Mouse (Mus musculus) neural tube, embryonic 15.5 days (tissue): Measurements from ENCODE around the gene Paqr4. TPM values are rescaled to one million over a fixed set of nuclear protein-coding genes. Genes with fewer than 3 reads are reported as not detected.

Experiments
- ATAC-seq: fragments of 200-750 bp; cut with Nextera tagmentation; 2 replicates; pipeline ENCODE4 v1.8.0; 2017; ENCODE audit warnings: mild to moderate bottlenecking, moderate TSS enrichment, moderate library complexity; ENCODE audit not compliant: low FRiP score
- H3K27ac ChIP-seq: fragments of 300-500 bp; sonication (generic); replicated peaks from 2 replicates; pipeline ENCODE4 v1.5.1; 2015; ENCODE audit warnings: mild to moderate bottlenecking, inconsistent platforms
- H3K27me3 ChIP-seq: fragments of 300-500 bp; sonication (generic); replicated peaks from 2 replicates; pipeline ENCODE4 v1.6.1; 2015; ENCODE audit warnings: inconsistent platforms
- H3K36me3 ChIP-seq: fragments of 300-500 bp; sonication (generic); 2 replicates; pipeline ENCODE4 v1.6.1; 2015; ENCODE audit warnings: inconsistent platforms
- H3K4me1 ChIP-seq: fragments of 300-500 bp; sonication (generic); 2 replicates; pipeline ENCODE4 v1.6.1; 2015; ENCODE audit warnings: inconsistent platforms
- H3K4me2 ChIP-seq: fragments of 300-500 bp; sonication (generic); 2 replicates; pipeline ENCODE4 v1.6.1; 2015; ENCODE audit warnings: inconsistent platforms, mild to moderate bottlenecking, moderate library complexity
- H3K4me3 ChIP-seq: fragments of 300-500 bp; sonication (generic); replicated peaks from 2 replicates; pipeline ENCODE4 v1.5.1; 2015; ENCODE audit warnings: mild to moderate bottlenecking, inconsistent platforms
- H3K9ac ChIP-seq: fragments of 300-500 bp; sonication (generic); replicated peaks from 2 replicates; pipeline ENCODE4 v1.6.1; 2015; ENCODE audit warnings: mild to moderate bottlenecking, inconsistent platforms
- H3K9me3 ChIP-seq: fragments of 300-500 bp; sonication (generic); replicated peaks from 2 replicates; pipeline ENCODE4 v1.6.1; 2016; ENCODE audit warnings: inconsistent platforms
- WGBS: fragments of 180-500 bp; shearing (Covaris S2); methylation state at CpG from one replicate; pipeline ENCODE4 v1.1.7; 2015; ENCODE audit warnings: mixed read lengths; 5-methylcytosine and 5-hydroxymethylcytosine counted together
- polyA plus RNA-seq: library from polyadenylated mRNA; unstranded; fragments of >200 nt; fragmentation: Nextera tagmentation; extraction: Ambion mirVana; gene quantifications from 2 replicates; pipeline ENCODE4 v1.2.1, GENCODE M21; 2015

Gene Paqr4
- polyA plus RNA-seq, 1 experiment from 2014 or later, result 60.0 TPM

DNA sequence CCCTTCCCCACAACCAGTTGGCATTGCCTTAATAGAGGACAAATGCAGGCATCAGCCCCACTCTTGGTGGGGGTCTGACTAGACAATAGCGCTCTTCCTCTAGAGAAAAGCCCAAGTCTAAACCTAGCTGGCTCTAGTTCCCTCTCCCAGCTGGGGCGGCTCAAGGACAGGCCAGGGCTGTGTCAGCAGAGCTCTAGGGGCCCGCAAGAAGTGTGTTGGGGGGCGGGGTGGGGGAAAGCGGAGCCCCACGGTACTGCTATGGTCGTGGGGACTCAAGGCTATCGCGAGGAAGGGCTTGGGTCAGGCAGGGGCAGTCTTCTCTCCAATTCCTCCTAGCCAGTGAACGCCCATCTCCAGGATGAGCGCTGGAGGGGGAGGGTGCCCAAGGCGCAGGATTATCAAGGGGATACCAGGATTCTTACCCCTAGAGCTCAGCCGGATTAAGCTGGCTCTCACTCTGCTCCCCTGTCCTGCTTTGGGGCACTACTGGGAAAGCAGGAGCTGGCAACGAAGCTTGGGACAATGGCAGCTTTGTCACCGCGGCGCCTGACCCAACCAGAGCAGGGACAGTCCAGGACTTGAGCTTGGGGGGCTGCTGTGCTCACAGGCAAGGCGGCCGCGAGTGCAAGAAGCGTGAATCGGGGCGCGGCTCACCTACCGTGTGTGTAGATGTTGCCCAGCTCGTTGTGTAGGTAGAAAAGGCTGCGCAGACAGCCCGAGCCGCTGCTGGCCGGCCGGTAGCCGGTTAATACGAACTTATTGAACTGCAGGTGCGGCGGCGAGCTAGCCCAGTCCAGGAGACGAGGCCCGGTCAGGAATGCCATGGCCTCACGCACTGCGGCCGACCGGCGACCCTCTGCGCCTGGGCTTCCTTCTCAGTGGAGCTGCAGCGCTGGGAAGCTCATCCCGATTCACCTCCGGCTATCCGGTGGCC is 1.2 kb downstream of the Paqr4 start:
- H3K36me3 ChIP-seq, result peaks cover 21% of the 10 kb centered on the region
- H3K4me3 ChIP-seq, result peak overlapping the region; percentile 84
- ATAC-seq, result peak; percentile 39
- WGBS, result under 1% methylated on average over 48 of the region's 48 CpGs
- H3K4me1 ChIP-seq, result peaks cover 41% of the 10 kb centered on the region
- no peaks in the 10 kb centered on the region for H3K9me3 ChIP-seq
- peak overlapping the region; percentile 81 for H3K9ac ChIP-seq
- H3K4me2 ChIP-seq, result peak overlapping the region; percentile 84
- H3K27ac ChIP-seq, result peak overlapping the region; percentile 85
- H3K27me3 ChIP-seq, result peaks cover 39% of the 10 kb centered on the region

DNA sequence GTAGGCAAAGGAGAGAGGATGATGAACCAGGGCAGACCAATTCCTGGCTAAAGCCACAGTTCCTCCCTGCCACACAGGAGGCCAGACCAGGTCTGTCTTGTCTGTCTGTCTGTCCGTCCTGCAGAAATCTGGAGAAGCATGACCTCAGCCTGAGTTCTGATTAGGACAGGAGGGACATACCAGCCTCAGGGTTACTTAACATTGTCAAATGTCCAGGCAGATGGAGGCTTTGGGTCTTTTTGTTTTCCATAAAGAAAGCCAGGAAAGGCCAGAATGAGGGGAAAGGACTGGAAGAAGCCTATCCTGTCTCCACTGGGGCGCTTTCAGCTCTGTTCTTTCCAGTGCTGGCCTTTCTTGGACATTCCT is 1.8 kb downstream of the Paqr4 start:
- WGBS, result 30% methylated on average over 2 of the region's 2 CpGs
- H3K9me3 ChIP-seq, result no peaks in the 10 kb centered on the region
- peaks cover 32% of the 10 kb centered on the region for H3K27me3 ChIP-seq
- no peak; the same call in 1 of the 2 replicates for ATAC-seq
- peaks cover 41% of the 10 kb centered on the region for H3K4me1 ChIP-seq
- peak overlapping the region; percentile 81 for H3K9ac ChIP-seq
- peak overlapping the region; percentile 84 for H3K4me2 ChIP-seq
- peak overlapping the region; percentile 84 for H3K4me3 ChIP-seq
- peak overlapping the region; percentile 85 for H3K27ac ChIP-seq
- peaks cover 21% of the 10 kb centered on the region for H3K36me3 ChIP-seq

DNA sequence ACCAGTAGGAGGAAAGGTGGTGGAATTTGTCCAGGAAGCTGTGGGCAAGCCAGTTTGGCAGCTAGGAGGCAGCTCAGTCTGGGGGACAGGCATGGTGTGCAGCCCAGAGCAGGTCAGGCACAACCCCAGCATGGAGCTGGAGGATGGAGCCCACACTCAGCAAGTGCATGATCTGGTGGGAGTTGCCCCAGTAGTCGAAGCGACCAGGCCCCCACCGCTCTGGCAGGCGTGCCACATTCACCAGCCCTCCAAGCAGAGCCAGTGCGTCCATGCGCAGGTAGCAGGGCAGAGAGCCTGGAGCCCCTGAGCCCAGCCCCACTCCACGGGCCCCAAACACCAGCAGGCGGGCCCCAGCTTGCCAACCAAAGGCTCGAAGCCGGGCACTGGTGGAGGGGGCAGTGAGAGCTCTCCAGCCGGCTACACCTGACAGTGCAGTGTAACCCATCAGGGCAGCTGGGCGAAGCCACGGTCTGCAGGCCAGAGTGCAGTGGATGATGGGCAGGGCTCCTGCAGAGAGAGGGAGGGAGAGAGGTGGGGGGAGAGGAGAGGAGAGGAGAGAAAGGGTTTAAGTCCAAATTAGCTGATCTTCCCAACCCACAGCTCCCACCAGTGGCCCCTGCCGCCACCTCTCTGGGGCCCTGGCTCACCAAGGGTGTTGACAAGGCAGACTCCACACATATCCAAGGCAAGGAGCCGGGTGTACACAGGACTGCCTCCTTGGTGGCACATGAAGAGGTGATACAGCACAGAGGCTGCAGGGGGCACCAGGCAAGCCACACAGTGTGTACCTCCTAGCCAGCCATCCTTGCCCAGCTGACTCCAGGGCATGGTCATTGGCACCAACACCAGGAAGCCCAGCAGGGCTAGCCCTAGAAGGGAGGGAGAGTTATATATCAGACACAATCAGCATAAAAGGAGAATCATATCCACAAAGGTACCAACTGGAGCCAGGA is 2.9 kb downstream of the Paqr4 start:
- no peak overlapping the region for H3K9ac ChIP-seq

DNA sequence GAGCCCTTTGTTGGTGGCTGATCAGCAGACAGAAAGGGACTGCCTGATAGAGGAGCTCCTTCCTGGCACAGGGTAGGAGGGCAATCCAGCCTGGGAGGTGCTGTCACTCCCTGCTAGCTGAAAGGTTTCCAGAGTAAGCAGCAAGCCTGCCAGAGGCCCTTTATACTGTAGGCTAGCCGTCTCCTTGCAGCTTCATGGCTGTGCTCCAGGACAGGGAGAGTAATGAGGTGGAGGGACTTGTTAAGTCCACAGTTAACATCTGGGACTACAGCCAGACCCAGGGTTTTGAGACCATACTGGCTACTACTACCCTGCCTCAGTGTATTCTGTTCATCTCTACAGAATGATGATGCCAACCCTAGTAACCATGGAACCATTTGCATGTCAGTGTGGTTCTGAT is 6.3 kb downstream of the Paqr4 start:
- H3K27me3 ChIP-seq, result no peaks in the 10 kb centered on the region
- H3K4me1 ChIP-seq, result peaks cover 21% of the 10 kb centered on the region
- no peak for ATAC-seq
- H3K9me3 ChIP-seq, result no peaks in the 10 kb centered on the region
- no peak overlapping the region for H3K27ac ChIP-seq
- H3K36me3 ChIP-seq, result peaks cover 21% of the 10 kb centered on the region
- H3K4me2 ChIP-seq, result no peak overlapping the region
- 58% methylated on average over 1 of the region's 1 CpGs for WGBS
- H3K9ac ChIP-seq, result no peak overlapping the region
- H3K4me3 ChIP-seq, result no peak overlapping the region

More for the DNA sequence above, 2.9 kb downstream of the Paqr4 start:
- Histone ChIP-seq H3K4me3 (no peak overlapping the region), H3K4me1 (peaks cover 41% of the 10 kb centered on the region), H3K27ac (no peak overlapping the region), H3K36me3 (peaks cover 21% of the 10 kb centered on the region), H3K9me3 (no peaks in the 10 kb centered on the region), H3K4me2 (peak overlapping the region; percentile 84), H3K27me3 (peaks cover 22% of the 10 kb centered on the region)
- ATAC-seq, result no peak
- 66% methylated on average over 15 of the region's 15 CpGs for WGBS

DNA sequence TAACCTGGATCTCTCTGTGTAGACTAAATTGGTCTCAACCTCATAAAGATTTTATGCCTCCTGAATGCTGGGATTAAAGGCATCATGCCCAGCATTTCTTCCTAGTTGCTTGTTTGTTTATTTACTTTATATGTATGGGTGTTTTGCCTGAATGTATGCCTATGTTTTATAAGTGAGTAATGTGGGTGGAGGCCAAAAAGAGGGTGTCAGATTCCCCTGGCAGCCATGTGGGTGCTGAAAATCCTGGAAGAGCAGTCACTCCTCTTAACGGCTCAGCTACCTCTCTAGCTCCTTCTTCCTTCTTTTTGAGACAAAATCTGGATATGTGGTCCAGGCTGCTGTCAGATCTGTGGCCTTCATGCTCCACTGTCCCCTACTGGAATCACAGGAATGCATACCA is 10.2 kb downstream of the Paqr4 start:
- H3K4me3 ChIP-seq, result no peak overlapping the region
- H3K27ac ChIP-seq, result no peak overlapping the region
- H3K4me2 ChIP-seq, result no peak overlapping the region
- no peak overlapping the region for H3K9ac ChIP-seq
- H3K36me3 ChIP-seq, result no peaks in the 10 kb centered on the region
- peaks cover 10% of the 10 kb centered on the region for H3K4me1 ChIP-seq
- 64% methylated on average over 1 of the region's 1 CpGs for WGBS
- no peaks in the 10 kb centered on the region for H3K27me3 ChIP-seq
- ATAC-seq, result no peak
- no peaks in the 10 kb centered on the region for H3K9me3 ChIP-seq

DNA sequence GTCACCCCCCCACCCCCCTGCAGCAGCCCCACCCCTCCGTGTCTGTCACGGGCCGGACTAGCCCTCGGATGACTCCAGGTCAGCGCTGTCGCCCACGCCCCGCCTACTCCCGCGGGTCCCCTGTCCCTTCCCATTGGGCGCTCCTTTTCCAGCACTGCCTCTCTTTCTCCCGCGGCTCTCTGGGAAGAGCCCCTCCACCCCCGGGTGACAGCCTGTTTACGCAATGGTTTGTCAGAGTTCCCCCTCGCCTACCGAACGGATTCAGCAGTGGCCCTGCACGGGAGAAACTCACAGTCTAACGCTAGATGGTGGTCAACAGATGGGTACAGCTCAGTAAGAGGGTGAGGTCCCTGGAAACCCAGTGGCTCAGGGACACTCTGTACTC is 13.9 kb downstream of the Paqr4 start:
- no peaks in the 10 kb centered on the region for H3K9me3 ChIP-seq
- peak overlapping the region; percentile 61 for H3K9ac ChIP-seq
- H3K4me1 ChIP-seq, result peaks cover 11% of the 10 kb centered on the region
- WGBS, result under 1% methylated on average over 20 of the region's 20 CpGs
- H3K27me3 ChIP-seq, result no peaks in the 10 kb centered on the region
- H3K4me2 ChIP-seq, result peak overlapping the region; percentile 96
- peak; percentile 82 for ATAC-seq
- H3K27ac ChIP-seq, result peak overlapping the region; percentile 73
- H3K4me3 ChIP-seq, result peak overlapping the region; percentile 88
- H3K36me3 ChIP-seq, result no peaks in the 10 kb centered on the region

DNA sequence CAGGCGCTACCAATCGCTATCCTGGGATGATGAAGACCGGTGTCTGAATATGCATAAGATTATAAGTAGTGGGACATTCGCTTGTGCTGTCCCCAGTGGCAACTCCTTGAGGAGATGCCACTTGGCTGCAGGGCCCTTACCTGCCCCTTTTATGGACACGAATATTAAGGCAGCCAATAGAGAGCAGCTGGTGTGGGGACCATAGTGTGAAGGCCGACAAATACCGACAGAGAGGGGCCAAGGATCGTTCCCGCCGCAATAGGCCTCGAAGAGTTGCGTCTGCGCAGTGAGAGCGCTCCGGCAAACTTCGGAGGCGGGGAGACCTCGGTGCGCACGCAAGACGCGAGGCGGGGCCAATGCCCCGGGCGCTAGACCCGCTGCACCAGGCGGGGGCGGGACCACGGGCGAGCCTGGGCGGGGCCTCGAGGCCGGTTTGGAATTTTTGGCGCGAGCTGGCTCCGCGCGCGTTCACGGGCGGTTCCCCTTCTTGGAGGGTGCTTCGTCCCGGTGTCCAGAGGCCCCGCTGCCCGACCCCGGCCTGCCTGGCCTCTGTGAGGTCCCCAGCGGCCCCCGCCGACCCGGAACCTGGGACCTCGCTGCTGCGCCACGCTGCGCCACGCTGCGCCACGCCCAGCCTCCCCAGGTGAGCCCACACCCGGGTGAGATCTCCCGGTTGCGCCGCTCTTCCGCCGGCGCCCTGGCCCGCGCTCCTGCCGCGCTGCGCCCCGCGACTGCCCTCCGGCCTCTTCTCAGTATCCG is 14.5 kb downstream of the Paqr4 start, which contains the start of gene Pkmyt1:
Gene Pkmyt1 (plus strand): TSS at position 338 of the 759 bp plus-strand sequence.
- H3K9ac ChIP-seq, result peak within 1 kb of the TSS; percentile 61
- H3K4me1 ChIP-seq, result peaks cover 11% of the 10 kb centered on the region
- peak; percentile 95 for ATAC-seq
- H3K4me2 ChIP-seq, result peak within 1 kb of the TSS; percentile 96
- H3K27me3 ChIP-seq, result no peaks in the 10 kb centered on the region
- H3K27ac ChIP-seq, result peak within 1 kb of the TSS; percentile 73
- H3K4me3 ChIP-seq, result peak within 1 kb of the TSS; percentile 88
- H3K9me3 ChIP-seq, result no peaks in the 10 kb centered on the region
- under 1% methylated on average over 73 of the region's 73 CpGs for WGBS
- H3K36me3 ChIP-seq, result no peaks in the 10 kb centered on the region

DNA sequence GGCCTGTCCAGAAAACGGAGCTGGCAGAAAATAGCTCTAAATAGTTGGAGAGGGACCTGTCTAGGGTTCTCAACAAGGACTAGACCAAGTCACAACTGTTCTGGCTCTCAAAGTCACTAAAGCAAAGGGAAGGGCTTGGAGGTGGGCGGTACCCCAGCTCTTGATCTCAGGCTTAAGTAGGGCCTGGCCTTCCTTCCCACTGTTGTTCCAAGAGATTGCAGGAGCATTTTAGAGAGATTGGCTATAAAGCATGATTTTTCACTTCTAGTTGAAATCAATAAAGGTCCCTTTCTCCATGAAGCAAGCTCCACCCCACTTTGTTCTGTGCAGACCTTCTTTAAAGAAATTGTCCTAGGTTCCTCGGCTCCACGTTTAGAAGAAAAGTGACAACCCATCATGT is 15.2 kb downstream of the Paqr4 start:
- H3K9me3 ChIP-seq, result no peaks in the 10 kb centered on the region
- H3K27me3 ChIP-seq, result no peaks in the 10 kb centered on the region
- H3K9ac ChIP-seq, result peak overlapping the region; percentile 44
- H3K4me3 ChIP-seq, result peak overlapping the region; percentile 88
- 59% methylated on average over 4 of the region's 4 CpGs for WGBS
- H3K4me2 ChIP-seq, result peak overlapping the region; percentile 96
- H3K4me1 ChIP-seq, result peaks cover 11% of the 10 kb centered on the region
- H3K36me3 ChIP-seq, result no peaks in the 10 kb centered on the region
- no peak for ATAC-seq
- H3K27ac ChIP-seq, result peak overlapping the region; percentile 73

DNA sequence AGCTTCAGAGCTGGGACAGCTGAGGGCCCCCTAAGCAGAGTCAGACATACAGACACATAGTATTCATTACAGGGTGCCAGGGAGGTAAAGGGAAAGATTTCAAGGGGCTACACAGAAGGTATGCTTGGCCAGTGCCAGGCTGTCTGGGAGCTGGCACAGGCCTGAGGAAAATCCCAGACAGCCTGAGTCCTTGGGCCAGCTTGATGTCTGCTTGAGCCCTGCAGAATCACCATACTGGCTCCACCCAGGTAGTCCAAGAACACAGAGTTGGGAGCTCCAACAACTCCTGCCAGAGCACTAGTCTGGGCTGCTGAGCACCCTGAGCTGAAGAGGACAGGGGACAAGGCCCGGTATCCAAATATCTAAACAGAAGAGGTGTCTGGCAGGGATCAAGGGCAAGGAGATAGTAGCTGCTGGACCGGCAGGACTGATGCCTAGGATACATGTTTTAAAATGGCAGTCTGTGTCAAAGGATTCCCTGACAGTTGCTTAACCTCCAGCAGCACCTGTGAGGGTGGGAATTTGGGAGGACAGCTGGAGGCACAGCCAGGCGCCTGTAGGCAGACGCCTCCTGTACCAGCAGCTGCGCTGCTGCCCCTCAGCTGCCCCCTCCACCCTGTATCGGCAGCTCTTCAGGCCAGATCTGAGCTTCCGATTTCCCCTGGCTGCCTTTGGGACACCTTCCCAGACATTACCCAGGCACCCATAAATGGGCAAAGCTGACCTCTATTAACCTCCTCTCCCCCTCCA is 18.1 kb downstream of the Paqr4 start, which contains the start of gene 1520401A03Rik:
Gene 1520401A03Rik (minus strand): TSS at position 408 of the 750 bp plus-strand sequence.
- Histone ChIP-seq H3K27ac (no peak within 1 kb of the TSS), H3K27me3 (no peaks in the 10 kb centered on the region), H3K4me3 (no peak within 1 kb of the TSS), H3K9ac (no peak within 1 kb of the TSS), H3K36me3 (no peaks in the 10 kb centered on the region), H3K4me2 (no peak within 1 kb of the TSS), H3K9me3 (no peaks in the 10 kb centered on the region), H3K4me1 (peaks cover 11% of the 10 kb centered on the region)
- ATAC-seq, result no peak
- 74% methylated on average over 7 of the region's 7 CpGs for WGBS

DNA sequence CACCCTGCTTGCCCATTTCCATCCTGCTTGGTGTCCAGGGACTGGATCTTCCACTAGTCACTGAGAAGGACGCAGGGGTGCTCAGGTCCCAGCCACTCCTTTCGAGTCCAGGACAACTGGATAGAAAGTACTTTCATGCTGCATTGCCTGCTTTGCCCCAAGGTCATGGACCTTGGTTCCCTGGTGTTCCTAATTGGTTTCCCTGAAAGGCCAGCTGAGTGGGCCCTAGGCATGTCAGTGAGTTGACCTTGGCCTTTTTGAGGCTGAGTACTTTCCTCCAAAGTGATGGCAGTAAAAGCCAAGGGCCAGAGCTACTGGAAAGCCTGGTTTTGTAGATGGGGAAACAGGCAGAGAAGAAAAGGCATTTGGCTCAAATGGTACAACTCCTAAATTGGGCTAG is 18.8 kb downstream of the Paqr4 start:
- H3K9ac ChIP-seq, result no peak overlapping the region
- H3K4me1 ChIP-seq, result peaks cover 9% of the 10 kb centered on the region
- no peaks in the 10 kb centered on the region for H3K9me3 ChIP-seq
- H3K27me3 ChIP-seq, result no peaks in the 10 kb centered on the region
- no peak for ATAC-seq
- H3K36me3 ChIP-seq, result no peaks in the 10 kb centered on the region
- no peak overlapping the region for H3K4me3 ChIP-seq
- no peak overlapping the region for H3K4me2 ChIP-seq
- no peak overlapping the region for H3K27ac ChIP-seq
- WGBS, result 83% methylated on average over 2 of the region's 2 CpGs
